Mouse (Mus musculus): ENCODE results near the gene Gm44511.

GRCm38 (mm10) chr6:128763736-128764523 is 62.2 kb downstream of the Gm44511 start:
- TF ChIP-seq CTCF (IDR thresholded peaks at IDR 0.05; ENCODE audit: borderline replicate concordance, insufficient read depth, low read length) (0 out of 2 replicates have a peak, but pooled peaks have one; percentile 29), POLR2A (IDR thresholded peaks at IDR 0.05; ENCODE audit: low read depth, low read length) (no peak)
